Mouse (Mus musculus) kidney, adult 2 months (tissue): Measurements from ENCODE around the gene Taf8.

Source experiments
- CTCF ChIP-seq: fragments of 200-500 bp; conservative IDR thresholded peaks from 2 replicates; pipeline ENCODE4 v1.5.1; 2011; ENCODE audit warnings: low read depth, mild to moderate bottlenecking, control low read depth, low read length, moderate library complexity, mixed read lengths; ENCODE audit not compliant: insufficient read depth, insufficient read length
- POLR2A ChIP-seq: fragments of 200-500 bp; IDR thresholded peaks from one replicate; pipeline ENCODE4 v1.6.1; 2011; ENCODE audit warnings: low read depth, low read length, control low read depth

DNA sequence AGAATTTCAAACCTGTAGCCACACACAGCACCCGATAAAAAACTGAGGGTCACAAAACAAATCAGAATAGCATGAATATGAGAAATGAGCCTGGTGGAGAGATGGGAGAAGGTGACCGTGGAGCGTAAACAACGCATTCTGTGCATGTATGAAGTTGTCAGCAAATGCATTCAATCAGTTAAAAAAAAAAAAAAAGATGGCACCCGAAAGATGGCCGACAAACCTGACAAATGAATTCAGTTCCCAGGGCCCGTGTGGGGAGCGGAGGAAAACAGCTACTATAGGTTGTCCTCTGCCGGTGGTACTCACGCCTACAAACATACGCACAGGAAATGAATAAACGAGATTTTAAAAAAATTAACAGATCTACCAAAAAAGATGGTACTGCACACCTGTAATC, 43.1 kb upstream of the Taf8 start:
- TF ChIP-seq POLR2A = no peak
- TF ChIP-seq CTCF = no peak
